Mouse (Mus musculus) myocyte (in vitro differentiated cells): ENCODE data around the gene Gpr182.

Source experiments
- REST ChIP-seq: IDR thresholded peaks from one replicate; pipeline ENCODE4 v1.6.1; 2011; ENCODE audit warnings: mild to moderate bottlenecking, control low read depth, moderate library complexity; ENCODE audit not compliant: insufficient read depth, insufficient read length
- USF1 ChIP-seq: IDR thresholded peaks from one replicate; pipeline ENCODE4 v1.6.1; 2011; ENCODE audit warnings: low read depth, mild to moderate bottlenecking, control low read depth, moderate library complexity

DNA sequence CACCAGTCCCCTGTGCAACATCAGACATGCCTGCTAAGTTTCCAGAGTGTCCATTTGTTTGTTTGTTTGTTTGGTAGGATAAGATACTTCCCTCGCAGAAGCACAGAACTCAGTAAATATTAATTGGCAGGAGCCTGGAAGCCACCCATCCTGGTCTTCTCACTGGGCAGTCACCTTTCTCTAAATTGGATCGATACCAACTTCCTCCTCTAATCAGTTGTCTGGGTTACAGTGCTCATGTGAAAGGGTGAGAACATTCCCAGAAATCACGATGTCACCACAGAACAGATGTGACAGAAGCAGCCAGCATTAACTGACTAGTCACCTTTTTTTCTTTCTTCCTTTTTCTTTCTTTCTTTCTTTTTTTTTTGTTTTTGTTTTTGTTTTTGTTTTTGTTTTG lies 3.7 kb upstream of the Gpr182 start:
- TF ChIP-seq REST (no peak), USF1 (no peak)
